Comparison of ENCODE assay signal across 8 mouse cellular contexts in genomic region chr9:50774991-50775612, GRCm38 (mm10). TPM values are rescaled to one million over a fixed set of nuclear protein-coding genes. Genes with fewer than 3 reads are reported as not detected.
A peak's percentile ranks its signal among the peaks of the same experiment; 100 is the strongest.
DNase-seq lines count a peak whose midpoint lies in the region; ATAC-seq and TF ChIP-seq lines count a peak whose summit lies in the region.

Alg9 (plus strand) TSS chr9:50775019.
1110032A03Rik (minus strand) TSS chr9:50775520.

- peak within 1 kb of the TSS; percentile 71 for H3ac ChIP-seq in myocyte (ENCODE audit: control insufficient read depth, insufficient read length)

- peaks cover 4% of the 10 kb centered on the region; the same call in 1 of the 2 replicates for H3K79me2 ChIP-seq in liver, adult 2 months (ENCODE audit: control insufficient read depth, insufficient read depth, low read length)
- H3K79me2 ChIP-seq in myocyte (ENCODE audit: control insufficient read depth, insufficient read depth) = peaks cover 4% of the 10 kb centered on the region

- no peaks in the 10 kb centered on the region for H3K4me1 ChIP-seq in heart, embryonic 11.5 days (ENCODE audit: control insufficient read depth, insufficient read depth, low read length)
- peaks cover 18% of the 10 kb centered on the region for H3K4me1 ChIP-seq in kidney, embryonic 16.5 days (ENCODE audit: insufficient read depth, low read length)
- H3K4me1 ChIP-seq in liver, adult 2 months (ENCODE audit: control insufficient read depth, insufficient read depth, low read length) = peaks cover 9% of the 10 kb centered on the region; the same call in 1 of the 2 replicates

- WGBS in heart, embryonic 11.5 days (ENCODE audit: insufficient replicate concordance) = under 1% methylated on average over 48 of the region's 51 CpGs
- WGBS in kidney, embryonic 16.5 days = 0% methylated on average over 35 of the region's 51 CpGs
- WGBS in liver, adult 2 months = under 1% methylated on average over 51 of the region's 51 CpGs

- peak within 1 kb of the TSS; percentile 65 for H3K27ac ChIP-seq in heart, embryonic 11.5 days (ENCODE audit: low read depth, low read length)
- H3K27ac ChIP-seq in kidney, embryonic 16.5 days (ENCODE audit: low read length) = peak within 1 kb of the TSS; percentile 84
- H3K27ac ChIP-seq in liver, adult 2 months (replicated peaks; ENCODE audit: insufficient read depth, low read depth, low read length) = peak within 1 kb of the TSS; percentile 48

- peak; percentile 89 for DNase-seq in A20 (ENCODE audit: low read depth, low spot score)
- peak; percentile 96 for DNase-seq in brain, adult 2 months (ENCODE audit: low read depth, low spot score)
- DNase-seq in liver, adult 2 months (ENCODE audit: extremely low read depth, low read depth, low spot score) = peak; percentile 78
- peak; percentile 90 for DNase-seq in splenic B cell, adult 2 months (ENCODE audit: low read depth, low spot score)

- ATAC-seq in erythroblast, adult 5-6 weeks (replicated peaks; ENCODE audit: low FRiP score, poor library complexity, severe bottlenecking) = peak; percentile 74
- peak; percentile 63 for ATAC-seq in heart, embryonic 11.5 days (replicated peaks; ENCODE audit: insufficient number of reproducible peaks, low FRiP score, low TSS enrichment)
- peak; percentile 88 for ATAC-seq in kidney, embryonic 16.5 days (ENCODE audit: low FRiP score, low TSS enrichment)

- no peaks in the 10 kb centered on the region for H3K27me3 ChIP-seq in heart, embryonic 11.5 days (ENCODE audit: control insufficient read depth, insufficient read depth, low read length)
- H3K27me3 ChIP-seq in kidney, embryonic 16.5 days (ENCODE audit: insufficient read depth, low read length) = no peaks in the 10 kb centered on the region
- H3K27me3 ChIP-seq in liver, adult 2 months (ENCODE audit: control insufficient read depth, insufficient read depth, low read length) = no peaks in the 10 kb centered on the region
- no peaks in the 10 kb centered on the region for H3K27me3 ChIP-seq in myocyte (ENCODE audit: control insufficient read depth, insufficient read depth, insufficient read length)
- no peaks in the 10 kb centered on the region for H3K27me3 ChIP-seq in splenic B cell, adult 2 months (ENCODE audit: control insufficient read depth, insufficient read depth, low read length, poor library complexity, severe bottlenecking)

- peak within 1 kb of the TSS; percentile 84 for H3K4me3 ChIP-seq in heart, embryonic 11.5 days (ENCODE audit: low read depth, low read length)
- peak within 1 kb of the TSS; percentile 95 for H3K4me3 ChIP-seq in kidney, embryonic 16.5 days (ENCODE audit: low read length)
- H3K4me3 ChIP-seq in liver, adult 2 months (ENCODE audit: insufficient read depth, low read depth, low read length) = peak within 1 kb of the TSS; percentile 78
- peak within 1 kb of the TSS; percentile 39 for H3K4me3 ChIP-seq in myocyte

- TF ChIP-seq POLR2A in liver, adult 2 months (IDR thresholded peaks at IDR 0.05; ENCODE audit: extremely low read depth, insufficient read depth, low read length) = no peak
- peak; percentile 55 for TF ChIP-seq POLR2A in myocyte (IDR thresholded peaks at IDR 0.05; ENCODE audit: insufficient read length, low read depth)

- TF ChIP-seq CTCF in liver, adult 2 months (IDR thresholded peaks at IDR 0.05; ENCODE audit: low read depth, low read length) = no peak

- H3K4me2 ChIP-seq in heart, embryonic 11.5 days = peak within 1 kb of the TSS; percentile 79
- H3K4me2 ChIP-seq in kidney, embryonic 16.5 days (replicated peaks; ENCODE audit: low read depth, low read length) = peak within 1 kb of the TSS; percentile 82
- H3K4me2 ChIP-seq in myocyte (ENCODE audit: low read depth) = peak within 1 kb of the TSS; percentile 97

- H3K9me3 ChIP-seq in heart, embryonic 11.5 days (replicated peaks; ENCODE audit: control insufficient read depth, low read length) = no peaks in the 10 kb centered on the region
- H3K9me3 ChIP-seq in kidney, embryonic 16.5 days (ENCODE audit: low read length) = no peaks in the 10 kb centered on the region

- peaks cover 4% of the 10 kb centered on the region; the same call in 1 of the 2 replicates for H3K36me3 ChIP-seq in heart, embryonic 11.5 days (ENCODE audit: control insufficient read depth, insufficient read depth, low read length)
- H3K36me3 ChIP-seq in kidney, embryonic 16.5 days (ENCODE audit: insufficient read depth, low read length) = peaks cover 16% of the 10 kb centered on the region
- peaks cover 1% of the 10 kb centered on the region; the same call in 1 of the 2 replicates for H3K36me3 ChIP-seq in liver, adult 2 months (ENCODE audit: control insufficient read depth, insufficient read depth, low read length)
- no peaks in the 10 kb centered on the region for H3K36me3 ChIP-seq in myocyte (ENCODE audit: control insufficient read depth, insufficient read depth)
- peaks cover 2% of the 10 kb centered on the region for H3K36me3 ChIP-seq in splenic B cell, adult 2 months (ENCODE audit: control insufficient read depth, insufficient read depth, low read length, poor library complexity, severe bottlenecking)

- H3K9ac ChIP-seq in heart, embryonic 11.5 days (ENCODE audit: low read depth, low read length) = peak within 1 kb of the TSS; percentile 90
- peak within 1 kb of the TSS; percentile 97 for H3K9ac ChIP-seq in kidney, embryonic 16.5 days (replicated peaks; ENCODE audit: low read length)
- H3K9ac ChIP-seq in liver, adult 2 months (ENCODE audit: low read depth, low read length) = peak within 1 kb of the TSS; percentile 96

TF ChIP-seq in myocyte, 11 proteins besides CTCF, POLR2A, EP300 and RAD21:
- TF ChIP-seq MYOG (IDR thresholded peaks at IDR 0.05; ENCODE audit: control insufficient read depth in 1 of 3, insufficient read depth in 1 of 3, insufficient read length in 2 of 3, low read depth in 2 of 3) (peak in 1 of 3 experiments; percentile 14), REST (IDR thresholded peaks at IDR 0.05; ENCODE audit: insufficient read depth, insufficient read length) (no peak)

RNA-seq across cellular contexts. Expression of gene Alg9, which starts in this region (rescaled TPM):
- 46.1 and 60.4 TPM in 2 replicates for total RNA-seq in erythroblast, adult 5-6 weeks (2015; ENCODE audit: low replicate concordance)
- 18.0 and 28.7 TPM in 2 replicates for total RNA-seq in erythroblast, adult 5-6 weeks (2017; ENCODE audit: low replicate concordance)
- 34.2 and 37.3 TPM in 2 replicates for polyA plus RNA-seq in heart, embryonic 11.5 days (2014; fragmentation: Nextera tagmentation; extraction: Ambion mirVana)
- 41.8 and 44.3 TPM in 2 replicates for polyA plus RNA-seq in kidney, embryonic 16.5 days (2015; fragmentation: Nextera tagmentation; extraction: Ambion mirVana)
- total RNA-seq in liver, adult 2 months (2014; rRNA removed) = 16.0 and 16.2 TPM in 2 replicates
- 14.7 and 16.3 TPM in 2 replicates for polyA plus RNA-seq in liver, adult 2 months (2012; rRNA removed)
- polyA plus RNA-seq in myocyte (2012; fragmentation: generic; extraction: Trizol) = 22.5 TPM

RNA-seq across cellular contexts. Expression of gene 1110032A03Rik, which starts in this region (rescaled TPM):
- total RNA-seq in erythroblast, adult 5-6 weeks (2015; ENCODE audit: low replicate concordance) = 30.6 and 50.6 TPM in 2 replicates
- total RNA-seq in erythroblast, adult 5-6 weeks (2017; ENCODE audit: low replicate concordance) = 38.8 and 44.6 TPM in 2 replicates
- 22.2 and 22.9 TPM in 2 replicates for polyA plus RNA-seq in heart, embryonic 11.5 days (2014; fragmentation: Nextera tagmentation; extraction: Ambion mirVana)
- 33.1 and 40.4 TPM in 2 replicates for polyA plus RNA-seq in kidney, embryonic 16.5 days (2015; fragmentation: Nextera tagmentation; extraction: Ambion mirVana)
- total RNA-seq in liver, adult 2 months (2014; rRNA removed) = 46.4 and 58.8 TPM in 2 replicates
- polyA plus RNA-seq in liver, adult 2 months (2012; rRNA removed) = 41.1 and 43.2 TPM in 2 replicates
- 12.8 TPM for polyA plus RNA-seq in myocyte (2012; fragmentation: generic; extraction: Trizol)

Comparison
In these comparisons a context has a peak if more than half of its experiments do, and no peak if none do; other contexts are left out.
1. Peak in every context shown above with its lines: DNase-seq, ATAC-seq, H3K4me3 ChIP-seq and H3K27ac ChIP-seq.
2. H3K4me3 ChIP-seq: peak in every context shown above with its lines; median percentile 95 in kidney, embryonic 16.5 days; 84 in heart, embryonic 11.5 days; 78 in liver, adult 2 months; 39 in myocyte.